Mouse (Mus musculus) embryonic facial prominence, embryonic 14.5 days (tissue): ENCODE results near the gene Ptprn2. TPM values are rescaled to one million over a fixed set of nuclear protein-coding genes. Genes with fewer than 3 reads are reported as not detected.

Experiments used
- ATAC-seq: fragments of 200-750 bp; cut with Nextera tagmentation; 2 replicates; pipeline ENCODE4 v1.8.0; 2017; ENCODE audit warnings: low read depth, moderate number of reproducible peaks, moderate TSS enrichment
- DNase-seq: peaks from one replicate; pipeline ENCODE4 v3.0.0-alpha.2; 2015; ENCODE audit warnings: low spot score
- H3K27ac ChIP-seq: fragments of 300-500 bp; sonication (generic); replicated peaks from 2 replicates; pipeline ENCODE4 v1.5.1; 2014; ENCODE audit warnings: low read depth, mild to moderate bottlenecking, low read length, moderate library complexity
- H3K27me3 ChIP-seq: fragments of 300-500 bp; sonication (generic); replicated peaks from 2 replicates; pipeline ENCODE4 v1.6.1; 2014; ENCODE audit warnings: low read length; ENCODE audit not compliant: control insufficient read depth, insufficient read depth
- H3K36me3 ChIP-seq: fragments of 300-500 bp; sonication (generic); 2 replicates; pipeline ENCODE4 v1.6.1; 2014; ENCODE audit warnings: low read length, mixed read lengths; ENCODE audit not compliant: control insufficient read depth, insufficient read depth
- H3K4me1 ChIP-seq: fragments of 300-500 bp; sonication (generic); 2 replicates; pipeline ENCODE4 v1.6.1; 2014; ENCODE audit warnings: antibody characterized with exemption, low read length; ENCODE audit not compliant: control insufficient read depth, insufficient read depth
- H3K4me2 ChIP-seq: fragments of 300-500 bp; sonication (generic); 2 replicates; pipeline ENCODE4 v1.6.1; 2014; ENCODE audit warnings: low read depth, mild to moderate bottlenecking, low read length, moderate library complexity, mixed read lengths
- H3K4me3 ChIP-seq: fragments of 300-500 bp; sonication (generic); 2 replicates; pipeline ENCODE4 v1.5.1; 2014; ENCODE audit warnings: low read depth, mild to moderate bottlenecking, low read length
- H3K9ac ChIP-seq: fragments of 300-500 bp; sonication (generic); 2 replicates; pipeline ENCODE4 v1.6.1; 2014; ENCODE audit warnings: low read depth, mild to moderate bottlenecking, low read length, moderate library complexity, mixed read lengths
- H3K9me3 ChIP-seq: fragments of 300-500 bp; sonication (generic); 2 replicates; pipeline ENCODE4 v1.6.1; 2016; ENCODE audit warnings: low read length; ENCODE audit not compliant: control insufficient read depth
- WGBS: fragments of 180-500 bp; shearing (Covaris S2); extraction: QIAGEN DNeasy Blood & Tissue Kit; methylation state at CpG from one replicate; pipeline ENCODE4 v1.1.7; 2014; 5-methylcytosine and 5-hydroxymethylcytosine counted together
- polyA plus RNA-seq: library from polyadenylated mRNA; unstranded; fragments of >200 nt; fragmentation: Nextera tagmentation; extraction: Ambion mirVana; gene quantifications from 2 replicates; pipeline ENCODE4 v1.2.1, GENCODE M21; 2014

The Ptprn2 gene
- polyA plus RNA-seq, 1 experiment from 2014 or later = 0.65 TPM

- Histone ChIP-seq H3K9ac (no peak overlapping the region), H3K4me1 (no peaks in the 10 kb centered on the region), H3K36me3 (no peaks in the 10 kb centered on the region), H3K27me3 (no peaks in the 10 kb centered on the region), H3K27ac (no peak overlapping the region), H3K4me3 (no peak overlapping the region), H3K9me3 (no peaks in the 10 kb centered on the region), H3K4me2 (no peak overlapping the region)
- no peak for ATAC-seq
- WGBS = 79% methylated on average over 3 of the region's 3 CpGs
- DNase-seq = no peak
Measured at GRCm38 (mm10) chr12:117280790-117281189, 795.3 kb downstream of the Ptprn2 start.

GRCm38 (mm10) chr12:117282659-117283058, 797.1 kb downstream of the Ptprn2 start:
- H3K27me3 ChIP-seq = no peaks in the 10 kb centered on the region
- no peak overlapping the region for H3K4me3 ChIP-seq
- no peak overlapping the region for H3K4me2 ChIP-seq
- WGBS = 83% methylated on average over 2 of the region's 2 CpGs
- ATAC-seq (no peak), DNase-seq (no peak)
- H3K36me3 ChIP-seq = no peaks in the 10 kb centered on the region
- H3K9me3 ChIP-seq = no peaks in the 10 kb centered on the region
- H3K4me1 ChIP-seq = no peaks in the 10 kb centered on the region
- H3K27ac ChIP-seq = no peak overlapping the region
- no peak overlapping the region for H3K9ac ChIP-seq

DNA sequence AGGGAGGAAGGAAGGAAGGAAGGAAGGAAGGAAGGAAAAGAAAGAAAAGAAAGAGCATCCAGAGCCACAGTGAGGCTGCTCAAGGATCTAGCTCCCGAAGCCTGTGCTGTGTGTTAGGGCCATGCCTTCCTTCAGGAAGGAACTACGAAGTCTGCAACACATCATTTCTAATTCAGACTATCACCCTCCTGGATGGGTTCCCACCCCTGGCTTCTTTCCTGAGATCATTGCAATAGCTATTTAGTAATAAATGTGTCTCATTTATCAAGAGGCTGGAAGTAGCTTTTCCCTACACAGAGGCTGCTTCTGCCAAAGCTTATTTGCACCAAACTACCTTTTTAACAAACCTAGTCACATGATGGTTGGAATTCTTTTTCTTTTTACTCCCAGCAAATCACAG, 801.9 kb downstream of the Ptprn2 start:
- H3K9ac ChIP-seq = no peak overlapping the region
- H3K27ac ChIP-seq = no peak overlapping the region
- no peak overlapping the region for H3K4me2 ChIP-seq
- H3K27me3 ChIP-seq = no peaks in the 10 kb centered on the region
- ATAC-seq (no peak), DNase-seq (no peak)
- no peak overlapping the region for H3K4me3 ChIP-seq
- 96% methylated on average over 2 of the region's 2 CpGs for WGBS
- H3K4me1 ChIP-seq = no peaks in the 10 kb centered on the region
- H3K36me3 ChIP-seq = no peaks in the 10 kb centered on the region
- no peaks in the 10 kb centered on the region for H3K9me3 ChIP-seq

GRCm38 (mm10) chr12:117291943-117292342, 806.4 kb downstream of the Ptprn2 start:
- Histone ChIP-seq H3K4me2 (no peak overlapping the region), H3K4me1 (no peaks in the 10 kb centered on the region), H3K4me3 (no peak overlapping the region), H3K36me3 (no peaks in the 10 kb centered on the region), H3K9ac (no peak overlapping the region), H3K27me3 (no peaks in the 10 kb centered on the region), H3K27ac (no peak overlapping the region), H3K9me3 (no peaks in the 10 kb centered on the region)
- 78% methylated on average over 3 of the region's 3 CpGs for WGBS
- no peak for ATAC-seq
- DNase-seq = no peak

GRCm38 (mm10) chr12:117296792-117297191, 811.3 kb downstream of the Ptprn2 start:
- Histone ChIP-seq H3K27ac (no peak overlapping the region), H3K4me3 (no peak overlapping the region), H3K4me2 (no peak overlapping the region), H3K9me3 (no peaks in the 10 kb centered on the region), H3K4me1 (no peaks in the 10 kb centered on the region), H3K36me3 (no peaks in the 10 kb centered on the region), H3K9ac (no peak overlapping the region), H3K27me3 (no peaks in the 10 kb centered on the region)
- no peak for ATAC-seq
- no peak for DNase-seq
- WGBS = 52% methylated on average over 2 of the region's 2 CpGs

DNA sequence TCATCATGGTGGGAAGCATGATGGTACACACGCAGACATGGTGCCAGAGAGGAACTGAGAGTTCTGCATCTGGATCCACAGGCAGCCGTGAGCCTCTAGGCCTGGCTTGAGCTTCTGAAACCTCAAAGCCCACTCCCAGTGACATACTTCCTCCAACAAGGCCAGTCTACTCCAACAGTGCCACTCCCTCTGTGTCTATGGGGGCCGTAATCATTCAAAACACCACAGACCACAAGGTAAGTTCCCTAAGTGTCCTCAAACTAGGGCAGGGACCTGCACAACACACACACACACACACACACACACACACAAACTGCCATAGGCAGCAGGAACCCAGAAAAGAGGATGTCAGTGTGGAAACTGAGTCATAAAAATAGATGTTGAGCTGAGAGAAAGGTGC, 813.6 kb downstream of the Ptprn2 start:
- no peaks in the 10 kb centered on the region for H3K4me1 ChIP-seq
- H3K36me3 ChIP-seq = no peaks in the 10 kb centered on the region
- ATAC-seq = no peak
- H3K4me3 ChIP-seq = no peak overlapping the region
- WGBS = 79% methylated on average over 3 of the region's 3 CpGs
- no peak overlapping the region for H3K9ac ChIP-seq
- no peak for DNase-seq
- no peaks in the 10 kb centered on the region for H3K27me3 ChIP-seq
- H3K9me3 ChIP-seq = no peaks in the 10 kb centered on the region
- no peak overlapping the region for H3K4me2 ChIP-seq
- H3K27ac ChIP-seq = no peak overlapping the region

- no peaks in the 10 kb centered on the region for H3K9me3 ChIP-seq
- H3K4me2 ChIP-seq = no peak overlapping the region
- no peaks in the 10 kb centered on the region for H3K4me1 ChIP-seq
- WGBS = 67% methylated on average over 17 of the region's 17 CpGs
- H3K27ac ChIP-seq = no peak overlapping the region
- H3K9ac ChIP-seq = no peak overlapping the region
- H3K36me3 ChIP-seq = no peaks in the 10 kb centered on the region
- ATAC-seq (no peak), DNase-seq (no peak)
- no peak overlapping the region for H3K4me3 ChIP-seq
- no peaks in the 10 kb centered on the region for H3K27me3 ChIP-seq
Measured at GRCm38 (mm10) chr12:117304751-117305624, 819.5 kb downstream of the Ptprn2 start.

GRCm38 (mm10) chr12:117305625-117306105, 820.1 kb downstream of the Ptprn2 start:
- Histone ChIP-seq H3K4me2 (no peak overlapping the region), H3K4me1 (no peaks in the 10 kb centered on the region), H3K9me3 (no peaks in the 10 kb centered on the region), H3K4me3 (no peak overlapping the region), H3K27ac (no peak overlapping the region), H3K27me3 (no peaks in the 10 kb centered on the region), H3K9ac (no peak overlapping the region), H3K36me3 (no peaks in the 10 kb centered on the region)
- no peak for DNase-seq
- ATAC-seq = no peak
- WGBS = 68% methylated on average over 5 of the region's 5 CpGs

GRCm38 (mm10) chr12:117312079-117312478, 826.6 kb downstream of the Ptprn2 start:
- Histone ChIP-seq H3K36me3 (no peaks in the 10 kb centered on the region), H3K4me1 (no peaks in the 10 kb centered on the region), H3K4me3 (no peak overlapping the region), H3K4me2 (no peak overlapping the region), H3K27me3 (no peaks in the 10 kb centered on the region), H3K9me3 (peaks cover 2% of the 10 kb centered on the region; the same call in 1 of the 2 replicates), H3K9ac (no peak overlapping the region), H3K27ac (no peak overlapping the region)
- ATAC-seq (no peak), DNase-seq (no peak)
- WGBS = 76% methylated on average over 6 of the region's 6 CpGs
